Mouse (Mus musculus) intestine, embryonic 16.5 days (tissue): ENCODE data around the gene Ppp3ca. TPM values are rescaled to one million over a fixed set of nuclear protein-coding genes. Genes with fewer than 3 reads are reported as not detected.

Experiments
- ATAC-seq: fragments of 200-750 bp; cut with Nextera tagmentation; 2 replicates; pipeline ENCODE4 v1.8.0; 2017; ENCODE audit warnings: moderate TSS enrichment, moderate library complexity
- H3K27ac ChIP-seq: fragments of 300-500 bp; sonication (generic); 2 replicates; pipeline ENCODE4 v1.5.1; 2014; ENCODE audit warnings: mild to moderate bottlenecking, low read length
- H3K27me3 ChIP-seq: fragments of 300-500 bp; sonication (generic); replicated peaks from 2 replicates; pipeline ENCODE4 v1.6.1; 2014; ENCODE audit warnings: low read length, control low read depth, mixed read lengths; ENCODE audit not compliant: control insufficient read depth, insufficient read depth
- H3K36me3 ChIP-seq: fragments of 300-500 bp; sonication (generic); 2 replicates; pipeline ENCODE4 v1.6.1; 2014; ENCODE audit warnings: low read length, control low read depth; ENCODE audit not compliant: control insufficient read depth, insufficient read depth
- H3K4me1 ChIP-seq: fragments of 300-500 bp; sonication (generic); 2 replicates; pipeline ENCODE4 v1.6.1; 2014; ENCODE audit warnings: low read length, control low read depth, mixed read lengths; ENCODE audit not compliant: control insufficient read depth, insufficient read depth
- H3K4me2 ChIP-seq: fragments of 300-500 bp; sonication (generic); 2 replicates; pipeline ENCODE4 v1.6.1; 2014; ENCODE audit warnings: low read depth, low read length, control low read depth
- H3K4me3 ChIP-seq: fragments of 300-500 bp; sonication (generic); 2 replicates; pipeline ENCODE4 v1.5.1; 2014; ENCODE audit warnings: mild to moderate bottlenecking, low read length
- H3K9ac ChIP-seq: fragments of 300-500 bp; sonication (generic); 2 replicates; pipeline ENCODE4 v1.6.1; 2014; ENCODE audit warnings: low read depth, low read length
- H3K9me3 ChIP-seq: fragments of 300-500 bp; sonication (generic); 2 replicates; pipeline ENCODE4 v1.6.1; 2016; ENCODE audit warnings: low read length, control low read depth; ENCODE audit not compliant: control insufficient read depth
- WGBS: fragments of 180-500 bp; shearing (Covaris S2); extraction: QIAGEN DNeasy Blood & Tissue Kit; methylation state at CpG from one replicate; pipeline ENCODE4 v1.1.7; 2014; 5-methylcytosine and 5-hydroxymethylcytosine counted together
- polyA plus RNA-seq: library from polyadenylated mRNA; unstranded; fragments of >200 nt; fragmentation: Nextera tagmentation; extraction: Ambion mirVana; gene quantifications from 2 replicates; pipeline ENCODE4 v1.2.1, GENCODE M21; 2015

Ppp3ca gene
- polyA plus RNA-seq, 1 experiment from 2014 or later, result 33.6 TPM

DNA sequence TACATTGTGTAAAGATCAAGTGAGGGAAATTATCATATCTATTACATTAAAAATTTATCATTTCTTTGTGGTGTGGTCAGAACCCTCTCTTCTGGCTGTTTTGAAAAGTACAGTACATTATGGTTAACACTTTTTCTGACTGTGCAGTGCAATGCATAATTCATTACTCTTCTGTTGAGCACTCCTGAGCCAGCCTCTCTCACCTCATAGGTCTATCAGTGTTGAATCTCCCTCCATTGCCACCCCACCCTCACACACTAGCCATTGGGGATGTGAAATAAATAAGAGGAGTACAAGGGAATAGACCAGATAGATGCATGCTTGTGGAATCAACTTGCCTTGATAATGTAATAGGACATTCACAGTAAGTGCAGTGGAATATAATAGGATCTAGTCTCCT lies 194.4 kb downstream of the Ppp3ca start:
- Histone ChIP-seq H3K9me3 (no peaks in the 10 kb centered on the region), H3K9ac (no peak overlapping the region), H3K4me1 (no peaks in the 10 kb centered on the region), H3K4me2 (no peak overlapping the region), H3K27ac (no peak overlapping the region), H3K27me3 (no peaks in the 10 kb centered on the region), H3K4me3 (no peak overlapping the region), H3K36me3 (no peaks in the 10 kb centered on the region)
- no peak for ATAC-seq

DNA sequence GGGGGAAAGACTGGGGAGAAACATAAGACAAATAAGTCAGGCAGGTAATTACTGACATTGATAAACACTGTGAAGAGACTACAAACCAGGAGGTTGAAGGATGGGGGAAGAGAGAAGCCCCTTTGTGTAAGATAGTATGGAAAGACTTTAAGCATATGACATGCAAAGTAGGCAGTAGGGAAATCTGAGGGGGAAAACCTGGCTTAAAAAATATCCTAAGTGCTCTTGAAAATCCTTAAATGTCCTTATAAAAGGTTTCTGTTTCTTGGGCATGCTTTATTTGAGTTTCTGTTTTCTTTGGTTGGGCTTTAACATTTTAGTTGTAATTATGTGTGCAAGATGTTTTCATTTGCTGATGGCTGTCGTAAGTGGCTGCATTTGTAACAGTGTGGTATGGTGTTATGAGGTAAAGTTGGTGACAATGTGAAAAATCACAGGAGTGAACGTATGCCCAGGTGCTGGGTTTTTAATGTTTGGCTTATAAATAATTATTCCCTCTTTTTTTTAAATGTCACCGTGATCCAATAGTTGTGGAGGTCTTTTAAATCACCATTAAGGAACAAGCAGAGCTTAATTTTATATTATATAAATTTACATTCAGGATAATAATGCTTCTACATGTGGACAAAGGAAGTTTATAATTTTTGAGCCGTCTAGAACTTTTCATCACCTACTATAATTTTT lies 195.4 kb downstream of the Ppp3ca start:
- ATAC-seq, result no peak
- 89% methylated on average over 4 of the region's 4 CpGs for WGBS
- Histone ChIP-seq H3K9me3 (no peaks in the 10 kb centered on the region), H3K27ac (no peak overlapping the region), H3K27me3 (no peaks in the 10 kb centered on the region), H3K4me2 (no peak overlapping the region), H3K4me1 (no peaks in the 10 kb centered on the region), H3K9ac (no peak overlapping the region), H3K4me3 (no peak overlapping the region), H3K36me3 (no peaks in the 10 kb centered on the region)

DNA sequence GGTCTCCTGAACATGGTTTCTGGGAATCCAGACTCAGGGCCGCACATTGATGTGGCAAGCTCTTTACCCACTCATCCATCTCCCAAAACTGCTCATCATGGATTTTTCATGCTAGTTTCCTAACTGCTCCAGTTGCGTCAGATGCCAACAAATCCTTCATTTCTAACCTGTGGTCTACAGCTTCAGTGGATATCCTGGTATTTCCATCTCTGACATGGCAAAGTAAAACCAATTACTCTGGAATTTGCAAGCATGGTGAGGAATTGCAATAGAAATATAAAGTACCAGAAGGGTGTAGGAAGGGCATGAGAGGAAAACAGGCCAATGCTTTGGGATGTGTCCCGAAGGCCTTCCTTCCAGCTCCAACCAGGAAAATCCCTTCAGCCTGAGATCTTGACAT lies 196.2 kb downstream of the Ppp3ca start:
- no peak for ATAC-seq
- no peaks in the 10 kb centered on the region for H3K4me1 ChIP-seq
- H3K4me2 ChIP-seq, result no peak overlapping the region
- no peaks in the 10 kb centered on the region for H3K9me3 ChIP-seq
- H3K4me3 ChIP-seq, result no peak overlapping the region
- no peak overlapping the region for H3K9ac ChIP-seq
- no peak overlapping the region for H3K27ac ChIP-seq
- H3K27me3 ChIP-seq, result no peaks in the 10 kb centered on the region
- 95% methylated on average over 3 of the region's 3 CpGs for WGBS
- H3K36me3 ChIP-seq, result no peaks in the 10 kb centered on the region

DNA sequence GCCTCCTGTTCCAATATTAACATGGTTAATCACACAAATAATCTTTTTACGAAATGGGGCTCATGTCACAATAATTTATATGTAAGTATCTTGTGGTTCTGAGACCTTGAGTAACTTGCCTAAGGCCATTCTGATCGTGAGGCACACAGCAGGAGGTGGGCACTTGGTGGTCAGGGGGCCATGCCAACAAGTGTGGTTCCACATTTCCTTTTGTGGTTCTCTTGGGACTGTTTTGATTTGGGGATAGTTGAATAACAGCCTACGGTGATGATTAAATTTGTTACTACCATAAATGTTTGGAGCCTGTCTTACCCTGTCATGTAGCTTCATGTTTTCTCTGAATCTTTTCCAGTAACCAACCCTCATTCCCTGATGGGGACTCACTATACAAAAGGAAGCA lies 196.6 kb downstream of the Ppp3ca start:
- no peak for ATAC-seq

GRCm38 (mm10) chr3:136867366-136867765 lies 197.4 kb downstream of the Ppp3ca start:
- WGBS, result 85% methylated on average over 2 of the region's 2 CpGs
- H3K9ac ChIP-seq, result no peak overlapping the region
- no peaks in the 10 kb centered on the region for H3K27me3 ChIP-seq
- no peak overlapping the region for H3K27ac ChIP-seq
- H3K4me1 ChIP-seq, result peaks cover 11% of the 10 kb centered on the region
- H3K9me3 ChIP-seq, result no peaks in the 10 kb centered on the region
- no peaks in the 10 kb centered on the region for H3K36me3 ChIP-seq
- no peak for ATAC-seq
- no peak overlapping the region for H3K4me3 ChIP-seq
- H3K4me2 ChIP-seq, result no peak overlapping the region

More for the DNA sequence above, 196.6 kb downstream of the Ppp3ca start:
- Histone ChIP-seq H3K9ac (no peak overlapping the region), H3K36me3 (no peaks in the 10 kb centered on the region), H3K27me3 (no peaks in the 10 kb centered on the region), H3K4me1 (peaks cover 4% of the 10 kb centered on the region), H3K4me3 (no peak overlapping the region), H3K9me3 (no peaks in the 10 kb centered on the region), H3K27ac (no peak overlapping the region), H3K4me2 (no peak overlapping the region)
- 83% methylated on average over 3 of the region's 3 CpGs for WGBS

GRCm38 (mm10) chr3:136871772-136872532 lies 202.0 kb downstream of the Ppp3ca start:
- H3K4me1 ChIP-seq, result peaks cover 11% of the 10 kb centered on the region
- no peak overlapping the region; the same call in 1 of the 2 replicates for H3K27ac ChIP-seq

DNA sequence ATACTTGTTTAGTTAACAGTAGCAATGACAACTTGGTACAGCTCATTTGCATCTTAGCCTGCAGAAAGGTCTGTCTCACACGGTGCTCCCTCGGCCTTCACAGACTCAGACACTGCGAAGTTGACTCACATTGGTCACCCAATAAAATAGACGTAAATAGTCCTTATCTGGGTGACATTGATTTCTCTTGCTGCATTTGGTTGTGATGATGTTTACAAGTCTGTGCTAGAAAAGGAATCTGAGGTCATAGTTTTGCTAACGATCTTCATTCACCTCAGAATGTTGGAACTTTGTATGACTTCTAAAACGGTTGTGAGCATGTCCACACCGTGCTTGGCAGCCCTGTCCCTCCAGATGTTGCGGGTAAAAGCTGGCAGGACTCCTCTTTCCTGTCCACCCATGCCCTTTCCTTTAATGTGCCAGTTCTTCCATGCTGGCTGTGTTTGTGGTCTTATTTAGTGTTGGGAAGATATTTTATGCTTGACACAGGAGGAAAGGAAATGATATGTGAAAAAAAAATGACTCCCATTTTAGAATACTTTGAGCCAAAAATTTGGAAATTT lies 202.7 kb downstream of the Ppp3ca start:
- 42% methylated on average over 8 of the region's 8 CpGs for whole genome bisulfite sequencing
- H3K4me1 ChIP-seq, result peaks cover 11% of the 10 kb centered on the region
- H3K9me3 ChIP-seq, result no peaks in the 10 kb centered on the region
- H3K4me2 ChIP-seq, result peak overlapping the region; percentile 32; the same call in 1 of the 2 replicates
- peak; percentile 7; the same call in 1 of the 2 replicates for ATAC-seq
- H3K4me3 ChIP-seq, result no peak overlapping the region
- H3K27me3 ChIP-seq, result no peaks in the 10 kb centered on the region
- H3K27ac ChIP-seq, result no peak overlapping the region
- H3K36me3 ChIP-seq, result no peaks in the 10 kb centered on the region
- no peak overlapping the region for H3K9ac ChIP-seq

More at GRCm38 (mm10) chr3:136871772-136872532, 202.0 kb downstream of the Ppp3ca start:
- ATAC-seq, result peak; percentile 87
- H3K27me3 ChIP-seq, result no peaks in the 10 kb centered on the region
- H3K4me2 ChIP-seq, result peak overlapping the region; percentile 32; the same call in 1 of the 2 replicates
- H3K9me3 ChIP-seq, result no peaks in the 10 kb centered on the region
- no peak overlapping the region for H3K9ac ChIP-seq
- H3K36me3 ChIP-seq, result no peaks in the 10 kb centered on the region
- H3K4me3 ChIP-seq, result no peak overlapping the region; the same call in 1 of the 2 replicates
- WGBS, result 28% methylated on average over 14 of the region's 14 CpGs

DNA sequence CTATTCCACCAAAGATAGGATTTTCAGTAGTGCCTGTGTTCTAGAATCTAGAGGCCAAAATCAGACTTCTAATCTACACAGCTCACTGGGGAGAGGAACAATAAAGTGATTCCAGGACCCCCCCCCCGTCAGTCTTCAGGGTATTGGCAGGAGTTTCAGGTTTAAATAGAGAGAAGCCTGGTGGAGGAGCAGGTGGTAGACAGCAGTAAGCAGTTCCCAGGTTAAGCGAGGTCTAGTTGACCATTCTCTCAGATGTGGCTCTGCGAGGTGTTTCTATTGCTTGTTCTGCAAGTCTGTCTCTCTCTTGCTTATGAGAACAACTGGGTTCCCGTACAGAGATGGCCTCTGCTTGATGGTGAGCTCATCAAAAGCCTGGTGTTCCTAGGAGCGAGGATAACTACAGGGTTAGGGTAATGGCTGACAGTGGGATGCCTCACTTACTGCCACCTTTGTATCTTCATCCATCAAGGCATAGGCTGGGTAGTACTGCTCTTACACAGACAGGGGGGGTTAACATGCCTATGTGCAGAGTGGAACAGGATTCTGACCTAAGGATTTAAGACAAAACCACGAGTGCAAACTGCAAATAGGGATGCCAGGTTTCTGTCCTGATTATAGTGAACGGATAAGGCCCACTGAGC lies 204.0 kb downstream of the Ppp3ca start:
- H3K9ac ChIP-seq, result no peak overlapping the region
- H3K4me1 ChIP-seq, result peaks cover 11% of the 10 kb centered on the region
- 89% methylated on average over 7 of the region's 7 CpGs for WGBS
- no peak for ATAC-seq
- no peaks in the 10 kb centered on the region for H3K27me3 ChIP-seq
- no peaks in the 10 kb centered on the region for H3K9me3 ChIP-seq
- H3K36me3 ChIP-seq, result no peaks in the 10 kb centered on the region
- H3K4me3 ChIP-seq, result no peak overlapping the region
- H3K27ac ChIP-seq, result no peak overlapping the region
- no peak overlapping the region for H3K4me2 ChIP-seq

GRCm38 (mm10) chr3:136874566-136874965 lies 204.6 kb downstream of the Ppp3ca start:
- Histone ChIP-seq H3K27ac (no peak overlapping the region), H3K4me3 (no peak overlapping the region), H3K27me3 (no peaks in the 10 kb centered on the region), H3K9ac (no peak overlapping the region), H3K4me2 (no peak overlapping the region), H3K36me3 (no peaks in the 10 kb centered on the region), H3K9me3 (no peaks in the 10 kb centered on the region), H3K4me1 (peaks cover 11% of the 10 kb centered on the region)
- 67% methylated on average over 5 of the region's 5 CpGs for WGBS
- ATAC-seq, result no peak
